Mouse (Mus musculus): ENCODE measurements at regions not wholly inside any gene's neighbourhood (a gene's known extent, or its start where the extent isn't known, plus 50 kb on each side); places are given as distances from the start of the nearest gene placed in this dataset.

GRCm38 (mm10) chr5:141054991-141055390, 54.6 kb upstream of the Card11 start:
- WGBS = 87% methylated on average over 8 of the region's 8 CpGs
- no peak overlapping the region for H3K4me3 ChIP-seq
- TF ChIP-seq EP300 (IDR thresholded peaks at IDR 0.05; ENCODE audit: insufficient read depth, low read depth, low read length) (no peak), CTCF (IDR thresholded peaks at IDR 0.05) (no peak), POLR2A (IDR thresholded peaks at IDR 0.05; ENCODE audit: insufficient read depth, low read depth, low read length) (no peak)

GRCm38 (mm10) chr5:141055596-141056343, 55.4 kb upstream of the Card11 start:
- DNase-seq = peak in 1 of 2 experiments; percentile 4
- H3K4me1 ChIP-seq (ENCODE audit: control insufficient read depth, insufficient read depth, low read length) = peaks cover 2% of the 10 kb centered on the region
- intact Hi-C loops (cut with DNase I) = no loop called here
- no peaks in the 10 kb centered on the region for H3K79me2 ChIP-seq (replicated peaks; ENCODE audit: control insufficient read depth, insufficient read depth, low read length)
- WGBS = 65% methylated on average over 10 of the region's 10 CpGs
- TF ChIP-seq CTCF (IDR thresholded peaks at IDR 0.05) (no peak), EP300 (IDR thresholded peaks at IDR 0.05; ENCODE audit: insufficient read depth, low read depth, low read length) (no peak), POLR2A (IDR thresholded peaks at IDR 0.05; ENCODE audit: insufficient read depth, low read depth, low read length) (no peak)
- H3K27ac ChIP-seq = no peak overlapping the region
- no peaks in the 10 kb centered on the region for H3K27me3 ChIP-seq (ENCODE audit: control insufficient read depth, insufficient read depth, low read length)
- H3K36me3 ChIP-seq (ENCODE audit: control insufficient read depth, insufficient read depth, low read length) = no peaks in the 10 kb centered on the region
- no peak overlapping the region for H3K9ac ChIP-seq (ENCODE audit: low read depth, low read length)
- H3K4me3 ChIP-seq = no peak overlapping the region

More at GRCm38 (mm10) chr5:141054991-141055390, 54.6 kb upstream of the Card11 start:
- peaks cover 2% of the 10 kb centered on the region for H3K4me1 ChIP-seq (ENCODE audit: control insufficient read depth, insufficient read depth, low read length)
- no peaks in the 10 kb centered on the region for H3K27me3 ChIP-seq (ENCODE audit: control insufficient read depth, insufficient read depth, low read length)
- DNase-seq = no peak
- no peak overlapping the region for H3K9ac ChIP-seq (ENCODE audit: low read depth, low read length)
- no peaks in the 10 kb centered on the region for H3K79me2 ChIP-seq (replicated peaks; ENCODE audit: control insufficient read depth, insufficient read depth, low read length)
- intact Hi-C loops (cut with DNase I) = no loop called here
- no peak overlapping the region for H3K27ac ChIP-seq
- H3K36me3 ChIP-seq (ENCODE audit: control insufficient read depth, insufficient read depth, low read length) = no peaks in the 10 kb centered on the region

- no peak for DNase-seq
- Histone ChIP-seq H3K4me1 (ENCODE audit: control insufficient read depth, insufficient read depth, low read length) (peaks cover 2% of the 10 kb centered on the region), H3K27me3 (ENCODE audit: control insufficient read depth, insufficient read depth, low read length) (no peaks in the 10 kb centered on the region), H3K4me3 (no peak overlapping the region), H3K79me2 (replicated peaks; ENCODE audit: control insufficient read depth, insufficient read depth, low read length) (no peaks in the 10 kb centered on the region), H3K36me3 (ENCODE audit: control insufficient read depth, insufficient read depth, low read length) (no peaks in the 10 kb centered on the region), H3K27ac (no peak overlapping the region), H3K9ac (ENCODE audit: low read depth, low read length) (no peak overlapping the region)
- intact Hi-C loops (cut with DNase I) = no loop called here
- 46% methylated on average over 7 of the region's 7 CpGs for WGBS
- TF ChIP-seq CTCF (IDR thresholded peaks at IDR 0.05) (no peak), EP300 (IDR thresholded peaks at IDR 0.05; ENCODE audit: insufficient read depth, low read depth, low read length) (no peak), POLR2A (IDR thresholded peaks at IDR 0.05; ENCODE audit: insufficient read depth, low read depth, low read length) (no peak)
Observed at GRCm38 (mm10) chr5:141058141-141058540, 57.8 kb upstream of the Card11 start.

- TF ChIP-seq EP300 (IDR thresholded peaks at IDR 0.05; ENCODE audit: insufficient read depth, low read depth, low read length) = no peak
- TF ChIP-seq CTCF (IDR thresholded peaks at IDR 0.05) = no peak
- TF ChIP-seq POLR2A (IDR thresholded peaks at IDR 0.05; ENCODE audit: insufficient read depth, low read depth, low read length) = no peak
- Histone ChIP-seq H3K4me1 (ENCODE audit: control insufficient read depth, insufficient read depth, low read length) (peaks cover 2% of the 10 kb centered on the region), H3K36me3 (ENCODE audit: control insufficient read depth, insufficient read depth, low read length) (no peaks in the 10 kb centered on the region), H3K9ac (ENCODE audit: low read depth, low read length) (no peak overlapping the region), H3K4me3 (no peak overlapping the region), H3K27me3 (ENCODE audit: control insufficient read depth, insufficient read depth, low read length) (no peaks in the 10 kb centered on the region), H3K27ac (no peak overlapping the region), H3K79me2 (replicated peaks; ENCODE audit: control insufficient read depth, insufficient read depth, low read length) (no peaks in the 10 kb centered on the region)
- intact Hi-C loops (cut with DNase I) = no loop called here
- 48% methylated on average over 1 of the region's 1 CpGs for WGBS
- DNase-seq = no peak
Observed at GRCm38 (mm10) chr5:141058863-141059262, 58.5 kb upstream of the Card11 start.

- Histone ChIP-seq H3K27me3 (ENCODE audit: control insufficient read depth, insufficient read depth, low read length) (no peaks in the 10 kb centered on the region), H3K9ac (ENCODE audit: low read depth, low read length) (no peak overlapping the region), H3K36me3 (ENCODE audit: control insufficient read depth, insufficient read depth, low read length) (no peaks in the 10 kb centered on the region), H3K4me1 (ENCODE audit: control insufficient read depth, insufficient read depth, low read length) (no peaks in the 10 kb centered on the region; the same call in 1 of the 2 replicates), H3K79me2 (replicated peaks; ENCODE audit: control insufficient read depth, insufficient read depth, low read length) (no peaks in the 10 kb centered on the region), H3K27ac (no peak overlapping the region), H3K4me3 (no peak overlapping the region)
- DNase-seq = no peak
- intact Hi-C loops (cut with DNase I) = no loop called here
- WGBS = 50% methylated on average over 4 of the region's 4 CpGs
- no peak for TF ChIP-seq POLR2A (IDR thresholded peaks at IDR 0.05; ENCODE audit: insufficient read depth, low read depth, low read length)
- no peak for TF ChIP-seq CTCF (IDR thresholded peaks at IDR 0.05)
- no peak for TF ChIP-seq EP300 (IDR thresholded peaks at IDR 0.05; ENCODE audit: insufficient read depth, low read depth, low read length)
Observed at GRCm38 (mm10) chr5:141062144-141062543, 61.8 kb upstream of the Card11 start.

- TF ChIP-seq CTCF (IDR thresholded peaks at IDR 0.05) (peak; percentile 43), EP300 (IDR thresholded peaks at IDR 0.05; ENCODE audit: insufficient read depth, low read depth, low read length) (no peak)
- H3K27ac ChIP-seq = no peak overlapping the region
- no peak for DNase-seq
- H3K79me2 ChIP-seq (replicated peaks; ENCODE audit: control insufficient read depth, insufficient read depth, low read length) = no peaks in the 10 kb centered on the region
- H3K27me3 ChIP-seq (ENCODE audit: control insufficient read depth, insufficient read depth, low read length) = no peaks in the 10 kb centered on the region
- no peaks in the 10 kb centered on the region for H3K36me3 ChIP-seq (ENCODE audit: control insufficient read depth, insufficient read depth, low read length)
- H3K4me1 ChIP-seq (ENCODE audit: control insufficient read depth, insufficient read depth, low read length) = no peaks in the 10 kb centered on the region
- WGBS = 85% methylated on average over 7 of the region's 7 CpGs
- H3K4me3 ChIP-seq = no peak overlapping the region
- intact Hi-C loops (cut with DNase I) = no loop called here
- H3K9ac ChIP-seq (ENCODE audit: low read depth, low read length) = no peak overlapping the region
Observed at GRCm38 (mm10) chr5:141067561-141067960, 67.2 kb upstream of the Card11 start.

Measured in heart, adult 2 months (tissue).